Mouse (Mus musculus) embryonic stem cell, embryonic (primary cell): ENCODE measurements around the gene Gpr4.

Experiments used
- CTCF ChIA-PET, 4 experiments: fragments of 300-600 bp in 2 of 4; fragments of 350-600 bp in 2 of 4; sonication (Branson Sonifier 250); formaldehyde crosslinking; loops; one replicate each; lab custom pipeline; 2022; ENCODE audit warnings: inconsistent platforms in 2 of 4; lab: Charles Lee
- POLR2A ChIA-PET, 4 experiments: fragments of 300-600 bp in 2 of 4; fragments of 350-600 bp in 2 of 4; sonication (Branson Sonifier 250); formaldehyde crosslinking; loops; one replicate each; lab custom pipeline; 2022; ENCODE audit warnings: antibody characterized with exemption in 4 of 4, inconsistent platforms in 1 of 4; lab: Charles Lee

Gpr4 gene

DNA sequence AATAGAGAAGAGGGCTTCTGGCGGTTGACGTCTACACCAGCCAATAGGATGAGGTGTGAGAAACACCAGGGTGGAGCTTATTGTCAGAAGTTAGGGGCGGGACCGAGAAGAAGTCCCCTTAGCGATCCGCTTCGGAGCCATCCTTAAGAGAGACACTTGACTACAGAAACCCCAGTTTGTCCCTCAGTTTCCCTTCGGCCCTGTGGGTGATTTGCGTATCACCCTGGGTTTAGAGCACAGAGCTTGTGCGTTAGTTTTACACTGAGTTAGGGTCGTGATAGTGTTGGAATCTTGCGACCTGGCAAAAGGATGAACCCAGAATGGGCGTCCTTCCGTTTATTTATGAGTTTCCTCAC lies 16.4 kb downstream of the Gpr4 start:
- ChIA-PET POLR2A (interaction anchor here in 3 of 4 experiments (0.6 to 6.7 kb wide), 102 partner anchors 9 to 586 kb away, joined by 3 to 82 read pairs (median 4); partner anchors contain the start of genes Cd3eap (in 2 of the 3), Eml2 (in 2 of the 3), Fosb (in 2 of the 3) and Ppm1n (in 2 of the 3)), CTCF (interaction anchor here in 3 of 4 experiments (0.5 to 4.9 kb wide), 33 partner anchors 11 to 139 kb away, joined by 3 to 46 read pairs (median 5); partner anchors contain the start of genes Eml2 (in 1 of the 3), Fosb (in 1 of the 3), Gipr (in 1 of the 3) and Ppm1n (in 1 of the 3))

GRCm38 (mm10) chr7:19229404-19229803 lies 17.1 kb downstream of the Gpr4 start:
- CTCF ChIA-PET: interaction anchor here in 3 of 4 experiments (1.0 to 4.9 kb wide), 13 partner anchors 10 to 80 kb away, joined by 3 to 46 read pairs (median 6); partner anchors contain the start of genes Fosb (in 1 of the 3) and Ppm1n (in 1 of the 3)
- POLR2A ChIA-PET: interaction anchor here in 3 of 4 experiments (0.7 to 6.7 kb wide), 28 partner anchors 10 to 586 kb away, joined by 3 to 82 read pairs (median 8); partner anchors contain the start of genes Eml2 (in 1 of the 3), Ercc1 (in 1 of the 3), Ppm1n (in 1 of the 3) and Six5 (in 1 of the 3)

- CTCF ChIA-PET: interaction anchor here in 1 of 4 experiments (1.8 to 4.9 kb wide), 3 partner anchors 10 to 32 kb away, joined by 6 to 46 read pairs (median 19); no protein-coding TSS in a partner anchor
- POLR2A ChIA-PET: interaction anchor here in 2 of 4 experiments (0.6 to 6.7 kb wide), 8 partner anchors 9 to 79 kb away, joined by 3 to 82 read pairs (median 18); partner anchors contain the start of gene Ppm1n (in 1 of the 2)
Measured at GRCm38 (mm10) chr7:19230041-19230580, 17.8 kb downstream of the Gpr4 start.

DNA sequence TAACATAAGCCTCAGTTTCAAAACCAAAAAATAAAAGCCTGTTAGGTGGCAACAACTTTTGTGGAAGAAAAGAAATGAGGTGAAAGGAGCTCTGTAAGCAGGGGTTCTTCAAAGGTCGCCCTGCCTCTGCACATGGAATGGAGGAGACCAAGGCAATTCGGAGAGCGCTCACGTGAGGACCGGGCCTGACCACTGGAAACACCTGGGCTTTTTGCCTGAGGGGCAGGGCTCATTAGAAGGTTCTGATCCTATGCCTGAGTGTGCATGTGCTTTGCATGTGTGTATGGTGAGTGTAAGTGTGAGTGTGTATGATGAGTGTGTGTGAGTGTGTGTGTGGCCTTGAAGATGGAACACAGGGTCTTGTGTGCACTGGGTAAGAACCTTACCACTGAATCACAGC lies 18.6 kb downstream of the Gpr4 start:
- ChIA-PET CTCF (interaction anchor here in 1 of 4 experiments (4.9 kb wide), 1 partner anchor 9 kb away, joined by 46 read pairs; no protein-coding TSS in a partner anchor), POLR2A (interaction anchor here in 3 of 4 experiments (0.6 to 6.7 kb wide), 5 partner anchors 9 to 48 kb away, joined by 3 to 82 read pairs (median 7); no protein-coding TSS in a partner anchor)

DNA sequence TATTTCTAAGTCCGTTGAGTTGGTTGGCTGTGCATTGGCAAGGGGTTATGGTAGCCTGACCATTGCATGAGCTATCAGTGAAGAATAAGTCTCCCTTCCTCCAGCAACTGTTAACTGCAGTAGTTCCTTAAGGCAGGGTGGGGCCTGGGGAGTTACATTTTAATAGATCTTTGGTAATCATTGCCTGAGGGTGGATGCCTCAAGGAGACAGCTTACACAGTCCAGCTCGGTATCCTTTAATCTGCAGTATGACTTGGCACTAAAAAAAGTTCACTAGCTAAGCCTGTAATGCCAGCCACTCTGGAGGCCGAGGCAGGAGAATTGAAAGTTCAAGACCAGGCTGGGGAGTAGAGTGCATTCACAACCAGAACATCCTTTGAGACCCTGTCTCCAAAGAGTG lies 19.5 kb downstream of the Gpr4 start:
- ChIA-PET POLR2A (interaction anchor here in 3 of 4 experiments (0.9 to 6.7 kb wide), 8 partner anchors 8 to 49 kb away, joined by 3 to 82 read pairs (median 4); no protein-coding TSS in a partner anchor), CTCF (interaction anchor here in 2 of 4 experiments (0.6 to 4.9 kb wide), 4 partner anchors 8 to 51 kb away, joined by 3 to 46 read pairs (median 12); partner anchors contain the start of gene Ppm1n (in 1 of the 2))

DNA sequence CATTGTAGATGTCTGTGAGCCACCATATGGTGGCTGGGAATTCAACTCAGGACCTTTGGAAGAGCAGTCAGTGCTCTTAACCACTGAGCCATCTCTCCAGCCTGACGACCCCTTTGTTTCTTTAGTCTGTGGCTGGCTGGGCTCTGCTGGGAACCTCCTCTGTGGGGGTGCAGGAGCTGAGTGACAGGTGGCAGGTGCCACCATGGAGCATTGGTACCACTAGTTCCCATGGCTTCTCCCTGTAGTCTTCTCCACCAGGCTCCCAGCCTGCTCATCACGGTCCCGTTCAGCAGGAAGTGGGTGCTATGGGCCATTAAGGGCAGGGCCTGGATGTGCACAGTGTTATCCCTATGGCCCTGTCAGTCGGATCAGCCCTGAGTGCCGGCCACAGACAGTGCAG lies 22.3 kb downstream of the Gpr4 start:
- ChIA-PET POLR2A (interaction anchor here in 2 of 4 experiments (0.9 to 3.4 kb wide), 5 partner anchors 22 to 44 kb away, joined by 3 to 10 read pairs (median 4); no protein-coding TSS in a partner anchor), CTCF (interaction anchor here in 3 of 4 experiments (0.5 to 2.9 kb wide), 11 partner anchors 10 to 562 kb away, joined by 3 to 22 read pairs (median 4); partner anchors contain the start of gene Ppm1n (in 1 of the 3))

- POLR2A ChIA-PET: interaction anchor here in 2 of 4 experiments (1.3 to 6.9 kb wide), 4 partner anchors 8 to 30 kb away, joined by 3 to 53 read pairs (median 4); no protein-coding TSS in a partner anchor
- CTCF ChIA-PET: interaction anchor here in 2 of 4 experiments (1.3 to 1.5 kb wide), 2 partner anchors 9 to 49 kb away, joined by 3 to 6 read pairs; no protein-coding TSS in a partner anchor
Measured at GRCm38 (mm10) chr7:19235092-19235671, 22.8 kb downstream of the Gpr4 start.

DNA sequence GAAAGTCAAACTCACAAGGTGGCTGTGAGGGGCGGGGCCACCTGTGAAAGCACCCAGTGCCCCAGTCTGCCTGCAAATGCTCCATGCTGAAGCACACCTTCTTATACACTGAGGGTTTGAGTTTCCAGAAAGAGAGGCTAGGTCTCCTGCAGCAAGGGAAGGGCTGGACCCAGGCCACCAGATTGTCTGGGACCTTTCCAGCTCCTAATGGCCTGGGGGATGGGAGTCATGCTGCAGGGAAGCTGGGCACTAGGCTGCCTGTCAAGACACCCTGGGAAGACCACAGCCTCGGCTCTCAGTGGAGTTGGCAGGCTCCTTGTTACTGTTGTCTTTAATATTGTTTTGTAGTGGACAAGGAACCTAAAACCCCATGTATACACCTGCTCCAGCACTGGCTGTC lies 24.1 kb downstream of the Gpr4 start:
- CTCF ChIA-PET: interaction anchor here in 3 of 4 experiments (0.5 to 1.3 kb wide), 8 partner anchors 18 to 464 kb away, joined by 3 to 4 read pairs (median 3); no protein-coding TSS in a partner anchor
- POLR2A ChIA-PET: interaction anchor here (0.7 to 6.9 kb wide), 13 partner anchors 8 to 71 kb away, joined by 3 to 53 read pairs (median 3); partner anchors contain the start of genes Gipr (in 1 of the 4) and Ppm1n (in 1 of the 4)

DNA sequence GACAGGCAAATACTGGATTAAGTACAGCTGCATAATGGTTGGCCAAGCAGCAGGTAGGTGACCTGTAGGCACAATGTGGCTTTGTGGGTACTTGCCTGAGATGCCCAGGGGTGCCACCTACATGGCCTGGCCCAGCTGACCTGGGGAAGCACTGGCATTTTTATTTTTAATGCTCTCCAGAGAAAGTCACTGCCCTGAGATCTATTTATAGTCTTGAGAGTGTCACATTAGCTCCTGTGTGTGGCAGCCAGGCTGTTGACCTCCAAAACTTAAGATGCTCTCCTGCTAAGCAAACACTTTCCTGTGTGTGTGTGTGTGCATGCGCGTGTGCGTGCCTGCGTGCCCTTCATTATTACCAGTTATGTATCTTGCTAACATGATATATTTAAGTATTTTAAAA lies 26.0 kb downstream of the Gpr4 start:
- POLR2A ChIA-PET: interaction anchor here in 2 of 4 experiments (1.3 to 6.9 kb wide), 6 partner anchors 10 to 34 kb away, joined by 3 to 82 read pairs (median 18); partner anchors contain the start of gene Opa3 (in 1 of the 2)
- CTCF ChIA-PET: interaction anchor here in 3 of 4 experiments (0.5 to 5.3 kb wide), 6 partner anchors 28 to 101 kb away, joined by 3 to 53 read pairs (median 10); partner anchors contain the start of gene Ppm1n (in 2 of the 3)

GRCm38 (mm10) chr7:19239423-19239822 lies 27.1 kb downstream of the Gpr4 start:
- CTCF ChIA-PET: interaction anchor here (0.5 to 5.3 kb wide), 72 partner anchors 9 to 427 kb away, joined by 3 to 53 read pairs (median 6); partner anchors contain the start of genes Ppm1n (in 4 of the 4), Vasp (in 2 of the 4), Cd3eap (in 1 of the 4) and Eml2 (in 1 of the 4)
- POLR2A ChIA-PET: interaction anchor here (0.5 to 6.9 kb wide), 52 partner anchors 8 to 461 kb away, joined by 3 to 82 read pairs (median 6); partner anchors contain the start of genes Ppm1n (in 3 of the 4), Vasp (in 3 of the 4), Opa3 (in 2 of the 4) and Eml2 (in 1 of the 4)

DNA sequence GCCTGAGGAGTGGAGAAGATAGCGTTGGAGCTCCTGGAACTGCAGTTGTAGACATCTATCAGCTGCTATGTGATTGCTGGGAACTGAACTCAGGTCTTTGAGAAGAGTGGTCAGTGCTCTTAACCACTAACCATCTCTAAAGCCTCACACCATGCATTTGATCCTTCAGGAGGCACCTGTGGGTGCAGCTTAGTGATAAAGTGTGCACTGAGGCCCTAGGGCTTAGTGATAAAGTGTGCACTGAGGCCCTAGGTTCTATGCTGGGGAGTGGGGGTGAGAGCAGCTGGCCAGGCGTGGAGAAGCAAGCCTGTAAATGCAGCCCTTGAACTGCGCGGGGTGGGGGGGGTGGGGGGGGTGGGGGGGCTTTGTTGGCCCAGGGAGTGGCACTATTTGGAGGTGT lies 27.6 kb downstream of the Gpr4 start:
- CTCF ChIA-PET: interaction anchor here (0.5 to 5.3 kb wide), 77 partner anchors 9 to 445 kb away, joined by 3 to 53 read pairs (median 6); partner anchors contain the start of genes Ppm1n (in 4 of the 4), Vasp (in 2 of the 4), Cd3eap (in 1 of the 4) and Eml2 (in 1 of the 4)

GRCm38 (mm10) chr7:19240905-19241463 lies 28.6 kb downstream of the Gpr4 start:
- CTCF ChIA-PET: interaction anchor here (0.7 to 5.3 kb wide), 20 partner anchors 8 to 103 kb away, joined by 3 to 53 read pairs (median 12); partner anchors contain the start of genes Ppm1n (in 3 of the 4), Fosb (in 1 of the 4) and Vasp (in 1 of the 4)
- POLR2A ChIA-PET: interaction anchor here (0.5 to 6.9 kb wide), 33 partner anchors 8 to 81 kb away, joined by 3 to 82 read pairs (median 9); partner anchors contain the start of genes Ppm1n (in 2 of the 4), Vasp (in 2 of the 4) and Opa3 (in 1 of the 4)

More for the DNA sequence above, 27.6 kb downstream of the Gpr4 start:
- POLR2A ChIA-PET: interaction anchor here (0.5 to 6.9 kb wide), 56 partner anchors 9 to 461 kb away, joined by 3 to 82 read pairs (median 5); partner anchors contain the start of genes Ppm1n (in 3 of the 4), Vasp (in 3 of the 4), Opa3 (in 2 of the 4) and Eml2 (in 1 of the 4)

GRCm38 (mm10) chr7:19242005-19242404 lies 29.7 kb downstream of the Gpr4 start:
- CTCF ChIA-PET: interaction anchor here in 1 of 4 experiments (5.3 kb wide), 1 partner anchor 38 kb away, joined by 53 read pairs; the partner anchor contains the start of gene Ppm1n
- POLR2A ChIA-PET: interaction anchor here in 2 of 4 experiments (0.8 to 6.9 kb wide), 10 partner anchors 8 to 45 kb away, joined by 3 to 82 read pairs (median 32); partner anchors contain the start of genes Vasp (in 2 of the 2), Opa3 (in 1 of the 2) and Ppm1n (in 1 of the 2)

- POLR2A ChIA-PET: interaction anchor here in 2 of 4 experiments (0.6 to 5.5 kb wide), 14 partner anchors 9 to 43 kb away, joined by 3 to 36 read pairs (median 6); partner anchors contain the start of gene Vasp (in 2 of the 2)
- CTCF ChIA-PET: interaction anchor here in 3 of 4 experiments (0.6 to 1.4 kb wide), 6 partner anchors 10 to 49 kb away, joined by 3 to 6 read pairs (median 3); no protein-coding TSS in a partner anchor
Measured at GRCm38 (mm10) chr7:19243858-19244257, 31.5 kb downstream of the Gpr4 start.

DNA sequence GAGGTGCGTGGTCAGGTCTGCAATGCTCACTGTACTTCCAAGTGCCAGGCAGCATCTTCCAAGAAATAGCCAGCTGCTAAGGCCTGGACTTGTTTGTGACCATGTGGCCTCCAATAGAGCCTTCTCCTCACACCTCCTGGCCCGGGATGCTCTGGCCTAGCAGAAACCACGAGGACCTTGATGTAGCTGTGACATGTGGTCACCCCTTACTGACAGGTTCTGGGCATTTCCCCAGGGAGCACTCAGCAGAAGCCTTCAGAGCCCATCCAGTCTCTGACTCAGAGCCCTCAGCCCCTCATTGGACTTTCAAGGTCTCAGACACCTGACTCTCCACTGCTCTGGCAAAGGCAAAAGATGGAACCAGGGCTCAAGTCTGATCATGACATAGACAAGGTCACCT lies 32.7 kb downstream of the Gpr4 start:
- ChIA-PET CTCF (interaction anchor here in 1 of 4 experiments (0.5 to 1.2 kb wide), 5 partner anchors 11 to 50 kb away, joined by 3 to 6 read pairs (median 3); partner anchors contain the start of gene Ppm1n), POLR2A (interaction anchor here in 3 of 4 experiments (0.9 to 5.5 kb wide), 20 partner anchors 8 to 286 kb away, joined by 3 to 36 read pairs (median 6); partner anchors contain the start of gene Vasp (in 2 of the 3))

- CTCF ChIA-PET: interaction anchor here in 3 of 4 experiments (0.8 to 1.3 kb wide), 5 partner anchors 18 to 53 kb away, joined by 3 to 4 read pairs (median 3); partner anchors contain the start of gene Ppm1n (in 1 of the 3)
- POLR2A ChIA-PET: interaction anchor here in 3 of 4 experiments (0.8 to 5.5 kb wide), 8 partner anchors 9 to 32 kb away, joined by 3 to 36 read pairs (median 5); no protein-coding TSS in a partner anchor
Measured at GRCm38 (mm10) chr7:19246855-19247254, 34.5 kb downstream of the Gpr4 start.
